Mouse (Mus musculus) MEL (cell line): ENCODE data around the gene Adgre5. TPM values are rescaled to one million over a fixed set of nuclear protein-coding genes. Genes with fewer than 3 reads are reported as not detected.

Experiments
- DNase-seq: peaks from one replicate; pipeline ENCODE4 v3.0.0; 2011; ENCODE audit warnings: low read depth, low spot score
- H3K27ac ChIP-seq: 2 replicates; pipeline ENCODE4 v1.5.1; 2012; ENCODE audit warnings: low read depth, mild to moderate bottlenecking, control low read depth, low read length, moderate library complexity; ENCODE audit not compliant: control insufficient read depth
- H3K27me3 ChIP-seq, 2 experiments: fragments of 150-350 bp in 1 of 2; sonication (generic) in 1 of 2; 2 replicates each; pipeline ENCODE4 v1.6.1; 2012; ENCODE audit warnings: low read length in 2 of 2, mild to moderate bottlenecking in 2 of 2, improper control_type of control experiment in 1 of 2, moderate library complexity in 1 of 2; ENCODE audit not compliant: insufficient read depth in 2 of 2, control insufficient read depth in 1 of 2
- H3K36me3 ChIP-seq, 2 experiments: 2 replicates each; pipeline ENCODE4 v1.6.1; 2012 to 2014; ENCODE audit warnings: low read length in 2 of 2, improper control_type of control experiment in 1 of 2, inconsistent platforms in 1 of 2, mild to moderate bottlenecking in 1 of 2; ENCODE audit not compliant: insufficient read depth in 2 of 2, control insufficient read depth in 1 of 2
- H3K4me1 ChIP-seq, 2 experiments: fragments of 150-350 bp in 1 of 2; sonication (generic) in 1 of 2; 2 replicates each; pipeline ENCODE4 v1.6.1; 2012; ENCODE audit warnings: low read length in 2 of 2, improper control_type of control experiment in 1 of 2, mild to moderate bottlenecking in 1 of 2; ENCODE audit not compliant: insufficient read depth in 2 of 2, control insufficient read depth in 1 of 2
- H3K4me3 ChIP-seq, 2 experiments: fragments of 150-350 bp in 1 of 2; sonication (generic) in 1 of 2; 2 replicates each; pipeline ENCODE4 v1.5.1; 2012; ENCODE audit warnings: low read depth in 2 of 2, low read length in 2 of 2, mild to moderate bottlenecking in 2 of 2, moderate library complexity in 2 of 2, control low read depth in 1 of 2, improper control_type of control experiment in 1 of 2; ENCODE audit not compliant: control insufficient read depth in 1 of 2, insufficient read depth in 1 of 2
- H3K79me2 ChIP-seq: 2 replicates; pipeline ENCODE4 v1.6.1; 2012; ENCODE audit warnings: mild to moderate bottlenecking, low read length, moderate library complexity; ENCODE audit not compliant: control insufficient read depth, poor library complexity, insufficient read depth
- H3K9ac ChIP-seq: 2 replicates; pipeline ENCODE4 v1.6.1; 2012; ENCODE audit warnings: low read depth, mild to moderate bottlenecking, control low read depth, low read length, moderate library complexity; ENCODE audit not compliant: control insufficient read depth, poor library complexity, severe bottlenecking
- H3K9me3 ChIP-seq: fragments of 150-350 bp; sonication (generic); replicated peaks from 2 replicates; pipeline ENCODE4 v1.6.1; 2012; ENCODE audit warnings: mild to moderate bottlenecking, low read length, improper control_type of control experiment, moderate library complexity; ENCODE audit not compliant: insufficient read depth
- CTCF ChIP-seq, 3 experiments: IDR thresholded peaks in 2 of 3; conservative IDR thresholded peaks in 1 of 3; 2 replicates each; pipeline ENCODE4 v1.5.1; 2011 to 2012; ENCODE audit warnings: low read length in 3 of 3, low read depth in 2 of 3, mild to moderate bottlenecking in 2 of 3, improper control_type of control experiment in 1 of 3, inconsistent platforms in 1 of 3, mixed read lengths in 1 of 3, moderate library complexity in 1 of 3; ENCODE audit not compliant: control insufficient read depth in 1 of 3, insufficient read depth in 1 of 3, poor library complexity in 1 of 3, severe bottlenecking in 1 of 3
- ELF1 ChIP-seq: IDR thresholded peaks from 2 replicates; pipeline ENCODE4 v1.6.1; 2014; ENCODE audit warnings: low read depth, mild to moderate bottlenecking, inconsistent platforms, low read length, improper control_type of control experiment, moderate library complexity
- EP300 ChIP-seq, 2 experiments: IDR thresholded peaks; 2 replicates each; pipeline ENCODE4 v1.6.1; 2011; ENCODE audit warnings: improper control_type of control experiment in 2 of 2, low read length in 2 of 2, low read depth in 1 of 2, mild to moderate bottlenecking in 1 of 2
- ETS1 ChIP-seq: IDR thresholded peaks from 2 replicates; pipeline ENCODE4 v1.6.1; 2012; ENCODE audit warnings: low read depth, mild to moderate bottlenecking, inconsistent platforms, low read length, improper control_type of control experiment, moderate library complexity
- GATA1 ChIP-seq: IDR thresholded peaks from 2 replicates; pipeline ENCODE4 v1.6.1; 2011; ENCODE audit warnings: low read depth, low read length, improper control_type of control experiment
- HCFC1 ChIP-seq: IDR thresholded peaks from 2 replicates; pipeline ENCODE4 v1.6.1; 2012; ENCODE audit warnings: low read depth, mild to moderate bottlenecking, inconsistent platforms, low read length, improper control_type of control experiment, moderate library complexity
- JUND ChIP-seq: IDR thresholded peaks from 2 replicates; pipeline ENCODE4 v1.6.1; 2011; ENCODE audit warnings: low read depth, mild to moderate bottlenecking, improper control_type of control experiment, low read length
- KAT2A ChIP-seq: conservative IDR thresholded peaks from 2 replicates; pipeline ENCODE4 v1.6.1; 2012; ENCODE audit warnings: low read depth, low read length, improper control_type of control experiment, inconsistent platforms
- MAX ChIP-seq: IDR thresholded peaks from 2 replicates; pipeline ENCODE4 v1.6.1; 2011; ENCODE audit warnings: low read length, improper control_type of control experiment
- MAZ ChIP-seq: IDR thresholded peaks from 2 replicates; pipeline ENCODE4 v1.6.1; 2012; ENCODE audit warnings: low read depth, mild to moderate bottlenecking, inconsistent platforms, low read length, improper control_type of control experiment
- MEF2A ChIP-seq: IDR thresholded peaks from 2 replicates; pipeline ENCODE4 v1.6.1; 2014; ENCODE audit warnings: low read depth, mild to moderate bottlenecking, inconsistent platforms, low read length, improper control_type of control experiment; ENCODE audit not compliant: poor library complexity, insufficient replicate concordance, severe bottlenecking; ENCODE audit errors: extremely low read depth
- MXI1 ChIP-seq: IDR thresholded peaks from 2 replicates; pipeline ENCODE4 v1.6.1; 2011; ENCODE audit warnings: mild to moderate bottlenecking, low read depth, low read length, improper control_type of control experiment
- NELFE ChIP-seq: IDR thresholded peaks from 2 replicates; pipeline ENCODE4 v1.6.1; 2011; ENCODE audit warnings: low read depth, low read length, improper control_type of control experiment
- NRF1 ChIP-seq: IDR thresholded peaks from 2 replicates; pipeline ENCODE4 v1.6.1; 2014; ENCODE audit warnings: low read depth, mild to moderate bottlenecking, inconsistent platforms, low read length, improper control_type of control experiment, moderate library complexity; ENCODE audit not compliant: poor library complexity, insufficient read depth, severe bottlenecking
- RAD21 ChIP-seq: IDR thresholded peaks from 2 replicates; pipeline ENCODE4 v1.6.1; 2011; ENCODE audit warnings: mild to moderate bottlenecking, low read depth, low read length, improper control_type of control experiment
- RCOR1 ChIP-seq: IDR thresholded peaks from 2 replicates; pipeline ENCODE4 v1.6.1; 2012; ENCODE audit warnings: low read depth, mild to moderate bottlenecking, inconsistent platforms, low read length, improper control_type of control experiment
- SIN3A ChIP-seq: IDR thresholded peaks from 2 replicates; pipeline ENCODE4 v1.6.1; 2012; ENCODE audit warnings: low read length, improper control_type of control experiment, inconsistent platforms
- SMC3 ChIP-seq: IDR thresholded peaks from 2 replicates; pipeline ENCODE4 v1.6.1; 2011; ENCODE audit warnings: low read depth, low read length, improper control_type of control experiment
- TBP ChIP-seq: IDR thresholded peaks from 2 replicates; pipeline ENCODE4 v1.8.0; 2011; ENCODE audit warnings: low read depth, low read length, improper control_type of control experiment
- TCF12 ChIP-seq: IDR thresholded peaks from 2 replicates; pipeline ENCODE4 v1.6.1; 2014; ENCODE audit warnings: low read depth, mild to moderate bottlenecking, inconsistent platforms, low read length, improper control_type of control experiment, moderate library complexity
- USF1 ChIP-seq: IDR thresholded peaks from 2 replicates; pipeline ENCODE4 v1.6.1; 2014; ENCODE audit warnings: low read depth, mild to moderate bottlenecking, inconsistent platforms, low read length, improper control_type of control experiment, moderate library complexity
- USF2 ChIP-seq, 2 experiments: IDR thresholded peaks; 2 replicates each; pipeline ENCODE4 v1.6.1; 2011 to 2012; ENCODE audit warnings: improper control_type of control experiment in 2 of 2, low read length in 2 of 2, borderline replicate concordance in 1 of 2, inconsistent platforms in 1 of 2, low read depth in 1 of 2, mild to moderate bottlenecking in 1 of 2; ENCODE audit not compliant: insufficient read depth in 1 of 2
- ZKSCAN1 ChIP-seq: IDR thresholded peaks from 2 replicates; pipeline ENCODE4 v1.6.1; 2012; ENCODE audit warnings: low read depth, mild to moderate bottlenecking, inconsistent platforms, low read length, improper control_type of control experiment, moderate library complexity
- ZNF384 ChIP-seq: IDR thresholded peaks from 2 replicates; pipeline ENCODE4 v1.6.1; 2012; ENCODE audit warnings: low read depth, mild to moderate bottlenecking, inconsistent platforms, low read length, improper control_type of control experiment
- polyA plus RNA-seq, 2 experiments: library from polyadenylated mRNA; stranded (reverse) in 1 of 2; unstranded in 1 of 2; fragments of >175 nt in 1 of 2; fragments of >200 nt in 1 of 2; gene quantifications; 2 replicates each; pipeline versions ENCODE4 v1.2.1 to v1.2.4; 2012; ENCODE audit warnings: low replicate concordance in 2 of 2, low read depth in 1 of 2; ENCODE audit not compliant: insufficient read length in 2 of 2, insufficient read depth in 1 of 2, missing spikeins in 1 of 2
- total RNA-seq: library from RNA; depleted of rRNA; stranded (reverse); fragments of 300-350 nt; gene quantifications from 2 replicates; pipeline ENCODE4 v1.2.3, GENCODE M21; 2012

The Adgre5 gene
- total and polyA plus RNA-seq, 3 experiments: 18.5 to 21.4 TPM; not detected in 1

DNA sequence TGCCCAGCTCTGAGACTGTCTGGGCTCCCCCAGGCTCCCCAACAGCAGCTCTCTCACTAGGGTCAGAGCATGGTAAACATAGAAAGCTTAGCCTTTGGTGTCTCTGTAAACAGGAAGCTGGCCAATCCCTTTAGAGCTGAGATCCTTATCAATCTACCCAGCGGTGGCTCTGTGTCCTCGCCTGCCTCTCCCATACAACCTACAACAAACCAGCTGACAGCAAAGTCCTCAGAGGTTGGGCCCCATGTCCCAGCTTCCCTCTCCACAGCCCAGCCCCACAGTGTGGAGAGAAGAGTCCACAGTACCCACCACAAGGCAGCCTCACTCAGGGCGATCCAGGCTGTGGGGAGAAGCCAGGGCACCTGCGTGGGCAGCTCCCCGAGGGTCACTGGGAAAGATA, 38.5 kb upstream of the Adgre5 start:
- Histone ChIP-seq H3K9me3 (no peaks in the 10 kb centered on the region), H3K4me1 (peaks cover 12% of the 10 kb centered on the region in 2 experiments), H3K27ac (peak overlapping the region; percentile 1; the same call in 1 of the 2 replicates), H3K36me3 (0 out of 4 replicates have a peak, but pooled peaks cover 0 to 2% of the 10 kb centered on the region in 2 experiments), H3K9ac (peak overlapping the region; percentile 28; the same call in 1 of the 2 replicates), H3K79me2 (no peaks in the 10 kb centered on the region), H3K4me3 (no peak overlapping the region), H3K27me3 (no peaks in the 10 kb centered on the region)
- TF ChIP-seq MXI1 (peak; percentile 58), TCF12 (0 out of 2 replicates have a peak, but pooled peaks have one; percentile 37), HCFC1 (peak; percentile 35; the same call in 1 of the 2 replicates), JUND (no peak), KAT2A (0 out of 2 replicates have a peak, but pooled peaks have one; percentile 33), SIN3A (peak; percentile 47), USF2 (IDR thresholded peaks at IDR 0.05; ENCODE audit: borderline replicate concordance in 1 of 2, insufficient read depth in 1 of 2, low read depth in 1 of 2, low read length in 2 of 2) (peak in 1 of 2 experiments; percentile 26; a peak in 1 of 4 replicates), NRF1 (no peak), ZKSCAN1 (no peak), SMC3 (no peak), CTCF (IDR thresholded peaks at IDR 0.05 in 2 of 3, conservative IDR thresholded peaks at IDR 0.05 in 1 of 3; ENCODE audit: control insufficient read depth in 1 of 3, insufficient read depth in 1 of 3, low read depth in 2 of 3, low read length in 3 of 3, poor library complexity in 1 of 3, severe bottlenecking in 1 of 3) (no peak), ELF1 (no peak), MEF2A (no peak), ETS1 (peak; percentile 67; the same call in 1 of the 2 replicates), GATA1 (peak; percentile 19; the same call in 1 of the 2 replicates), RCOR1 (no peak), MAX (peak; percentile 46), NELFE (no peak; the same call in 1 of the 2 replicates), EP300 (IDR thresholded peaks at IDR 0.05; ENCODE audit: low read depth in 1 of 2, low read length in 2 of 2) (no peak), MAZ (no peak), RAD21 (no peak), ZNF384 (no peak), USF1 (peak; percentile 65), TBP (peak; percentile 77)
- DNase-seq: peak; percentile 63
